Mouse (Mus musculus) mouse trophoblast stem cell (cell line): ENCODE data around the gene Cd99l2.

Source experiments
- in situ Hi-C, 2 experiments: fragments of 300-500 bp; cut with MseI, MboI; formaldehyde crosslinking; loops; 2 replicates in 1 of 2; 3 replicates in 1 of 2; pipeline ENCODE4 v1.15.1; 2025

The Cd99l2 gene

GRCm38 (mm10) chrX:71468639-71469295, 23.9 kb downstream of the Cd99l2 start:
- in situ Hi-C loops, result no loop called here

- in situ Hi-C loops, result no loop called here
Measured at GRCm38 (mm10) chrX:71467491-71467890, 25.2 kb downstream of the Cd99l2 start.

GRCm38 (mm10) chrX:71465417-71465816, 27.2 kb downstream of the Cd99l2 start:
- in situ Hi-C loops, result no loop called here

DNA sequence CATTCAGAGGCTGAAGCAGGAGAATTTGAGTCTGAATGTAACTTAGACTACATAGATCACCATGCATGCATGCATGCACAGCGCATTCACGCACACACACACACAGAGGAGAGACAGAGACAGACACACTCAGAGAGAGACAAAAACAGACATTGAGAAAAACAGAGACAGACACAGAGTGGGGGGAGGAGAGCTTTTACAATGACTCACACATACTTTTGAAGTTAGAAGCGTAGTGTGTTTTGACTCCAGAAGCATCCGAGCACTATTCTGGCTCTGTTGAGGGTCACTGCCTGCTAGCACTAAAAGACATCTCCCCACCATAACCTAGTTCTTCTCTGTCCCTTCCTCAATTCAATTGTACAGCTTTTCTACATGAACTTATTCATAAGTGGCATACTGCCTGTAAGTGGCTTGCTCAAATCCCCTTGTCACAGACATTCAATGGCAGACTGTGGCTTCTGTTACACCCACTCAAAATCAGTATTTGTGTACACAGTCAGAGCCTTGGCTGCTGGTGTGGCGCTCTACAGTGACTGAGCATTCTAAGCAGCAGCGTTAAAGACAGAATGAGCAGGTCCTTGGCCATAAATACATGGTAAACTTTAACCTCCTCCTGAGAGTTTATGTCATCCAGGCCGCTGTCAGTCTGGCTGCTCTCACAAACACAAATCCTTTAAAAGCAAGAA, 28.4 kb downstream of the Cd99l2 start:
- in situ Hi-C loops, result no loop called here

DNA sequence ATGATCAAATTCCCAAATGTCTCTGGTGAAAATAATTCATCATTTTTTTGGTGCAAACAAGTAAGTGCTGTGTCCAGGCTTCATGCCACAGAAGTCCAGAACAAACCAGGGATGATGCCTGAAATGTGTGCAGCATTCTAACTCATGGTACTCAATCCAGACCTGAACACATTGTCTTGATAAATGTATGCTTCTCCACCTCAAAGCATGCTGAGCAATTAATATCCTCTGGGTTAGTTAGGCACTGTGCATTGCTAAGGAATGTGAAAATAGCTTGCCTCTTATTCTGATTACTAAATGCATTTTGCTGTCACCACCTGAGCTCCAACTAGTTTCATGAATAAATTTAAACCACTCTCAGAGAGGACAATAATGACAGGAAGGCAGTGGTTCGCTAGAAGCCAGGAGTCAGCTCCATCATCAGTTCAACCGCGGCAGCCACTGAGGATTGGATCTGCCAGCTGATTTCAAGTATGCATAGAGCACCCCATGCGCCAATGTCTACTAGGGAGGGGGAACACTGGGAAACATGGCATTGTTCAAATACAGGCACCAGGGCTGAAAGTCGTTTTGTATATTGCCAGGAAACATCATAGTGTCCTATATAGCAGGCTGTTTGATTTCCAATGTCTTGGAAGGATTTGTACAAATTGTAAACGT, 36.4 kb downstream of the Cd99l2 start:
- in situ Hi-C loops, result no loop called here

- in situ Hi-C loops, result no loop called here
Measured at GRCm38 (mm10) chrX:71442916-71443315, 49.7 kb downstream of the Cd99l2 start.

DNA sequence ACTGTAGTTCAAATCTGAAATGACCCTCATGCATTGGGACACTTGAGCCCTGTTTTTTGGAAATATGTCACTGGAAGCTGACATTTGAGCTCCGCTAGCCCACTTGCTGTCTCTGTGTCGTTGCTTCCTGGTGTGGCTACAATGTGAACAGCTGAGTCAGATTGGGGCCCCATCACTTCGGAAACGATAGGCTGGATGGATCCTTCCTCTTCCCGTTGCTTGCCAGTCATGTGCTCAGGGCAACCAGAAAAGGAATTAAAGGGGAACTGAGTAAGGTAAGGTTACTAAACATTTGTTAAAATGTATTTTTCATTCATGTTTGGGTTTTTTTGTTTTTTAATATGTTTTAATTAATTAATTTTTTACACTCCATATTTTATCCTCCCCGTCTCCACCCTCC, 53.2 kb downstream of the Cd99l2 start:
- in situ Hi-C loops, result no loop called here

GRCm38 (mm10) chrX:71435542-71435941, 57.1 kb downstream of the Cd99l2 start:
- in situ Hi-C loops, result no loop called here

GRCm38 (mm10) chrX:71434860-71435259, 57.8 kb downstream of the Cd99l2 start:
- in situ Hi-C loops, result no loop called here

DNA sequence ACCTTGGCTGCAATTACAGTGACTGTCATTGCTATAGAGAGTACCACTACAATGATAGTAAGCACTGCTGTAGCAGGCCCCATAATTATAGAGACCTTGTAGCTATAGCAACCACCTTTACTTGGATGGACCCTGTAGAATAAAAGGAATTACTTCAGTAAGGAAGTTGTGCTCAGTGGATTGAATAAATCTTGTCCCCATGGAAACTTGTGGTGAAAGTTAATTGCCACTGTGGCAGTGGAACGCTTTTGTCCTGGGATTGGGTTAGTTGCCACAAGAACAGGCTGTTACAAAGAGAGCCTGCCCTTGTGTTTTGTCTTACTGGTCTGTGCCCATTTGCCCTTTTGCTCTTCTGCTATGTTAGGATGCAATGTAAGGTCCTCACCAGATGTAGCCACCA, 58.2 kb downstream of the Cd99l2 start:
- in situ Hi-C loops, result no loop called here

GRCm38 (mm10) chrX:71430900-71431299, 61.7 kb downstream of the Cd99l2 start:
- in situ Hi-C loops, result no loop called here

- in situ Hi-C loops, result loop anchor here (10.0 kb wide), 2 partner anchors 177 to 197 kb away; no protein-coding TSS in a partner anchor
Measured at GRCm38 (mm10) chrX:71427491-71427890, 65.2 kb downstream of the Cd99l2 start.

- in situ Hi-C loops, result loop anchor here (10.0 kb wide), 2 partner anchors 179 to 199 kb away; no protein-coding TSS in a partner anchor
Measured at GRCm38 (mm10) chrX:71425746-71426519, 66.7 kb downstream of the Cd99l2 start.

DNA sequence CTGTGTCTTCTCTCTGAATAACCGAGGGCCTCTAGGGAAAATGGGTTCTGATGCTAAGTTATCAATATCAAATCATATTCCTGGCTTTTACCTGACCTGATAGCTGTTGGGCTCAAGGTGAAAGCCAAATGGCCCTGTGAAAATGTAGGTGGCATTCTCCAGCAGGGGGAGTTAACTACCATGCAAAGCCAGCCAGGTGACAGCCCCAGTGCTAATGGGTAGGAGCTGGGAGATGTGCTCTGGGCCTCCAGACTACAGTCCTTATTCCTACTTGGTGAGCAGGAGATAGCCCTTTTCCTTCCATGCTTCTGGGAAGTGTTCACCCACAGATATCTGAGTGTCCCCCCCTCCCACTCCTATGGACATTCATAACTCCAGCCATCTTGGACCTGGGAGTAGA, 67.8 kb downstream of the Cd99l2 start:
- in situ Hi-C loops, result loop anchor here (10.0 kb wide), 2 partner anchors 180 to 200 kb away; no protein-coding TSS in a partner anchor

DNA sequence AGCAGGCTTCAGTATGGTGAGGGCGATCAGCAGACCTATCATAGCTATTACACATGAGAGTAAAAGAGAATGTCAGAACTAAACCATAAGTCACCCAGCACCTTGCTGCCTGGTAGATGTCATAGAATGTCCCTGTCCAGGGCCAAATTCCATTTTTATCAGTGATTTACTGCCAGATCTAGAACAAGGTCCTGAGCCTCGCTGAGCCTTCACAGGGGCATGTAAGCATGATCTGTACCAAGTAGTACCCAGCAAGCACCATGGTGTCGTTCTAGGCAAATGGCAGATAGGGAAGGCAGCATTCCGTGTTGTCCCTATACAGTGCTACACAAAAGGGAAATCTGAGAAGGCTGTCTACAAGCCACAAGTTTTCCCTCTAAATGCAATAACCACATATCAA, 79.0 kb downstream of the Cd99l2 start:
- in situ Hi-C loops, result no loop called here

DNA sequence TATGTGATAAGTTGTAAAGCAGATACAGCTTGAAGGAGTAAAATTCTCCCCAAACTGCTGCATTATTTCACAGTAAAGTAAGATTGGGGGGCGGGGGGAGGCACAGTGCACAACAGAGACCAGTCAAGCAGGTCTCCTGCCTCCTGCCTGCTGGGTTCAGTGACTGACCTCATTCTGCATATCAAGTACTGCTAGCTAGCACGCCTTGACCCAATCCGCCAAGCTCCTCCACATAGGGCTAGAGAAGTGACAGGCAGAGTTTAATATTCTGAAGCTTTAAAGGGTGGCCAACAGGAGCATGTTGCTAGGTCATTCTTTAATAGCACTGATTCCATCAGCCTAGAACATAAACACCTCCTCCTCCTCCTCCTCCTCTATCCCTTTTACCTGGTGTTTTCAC, 79.9 kb downstream of the Cd99l2 start:
- in situ Hi-C loops, result no loop called here

DNA sequence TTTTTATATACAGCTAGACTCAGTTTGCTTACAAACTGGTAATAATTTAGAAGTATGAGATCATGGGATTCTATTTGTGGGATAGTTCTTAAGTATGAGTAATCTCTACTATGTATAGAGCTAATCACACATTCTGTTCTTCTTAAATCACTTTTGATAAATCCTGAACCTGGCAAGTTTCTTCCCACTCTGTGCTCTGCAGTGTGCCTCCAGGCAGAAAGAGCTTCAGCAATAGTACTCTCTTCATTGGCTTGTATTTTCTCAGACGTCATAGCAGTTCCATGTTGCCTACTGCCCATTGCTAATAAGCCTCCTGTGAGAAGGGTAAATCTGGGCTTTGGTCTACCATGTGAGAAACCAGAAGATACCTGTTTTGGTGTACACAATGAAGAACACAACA, 84.3 kb downstream of the Cd99l2 start:
- in situ Hi-C loops, result no loop called here

DNA sequence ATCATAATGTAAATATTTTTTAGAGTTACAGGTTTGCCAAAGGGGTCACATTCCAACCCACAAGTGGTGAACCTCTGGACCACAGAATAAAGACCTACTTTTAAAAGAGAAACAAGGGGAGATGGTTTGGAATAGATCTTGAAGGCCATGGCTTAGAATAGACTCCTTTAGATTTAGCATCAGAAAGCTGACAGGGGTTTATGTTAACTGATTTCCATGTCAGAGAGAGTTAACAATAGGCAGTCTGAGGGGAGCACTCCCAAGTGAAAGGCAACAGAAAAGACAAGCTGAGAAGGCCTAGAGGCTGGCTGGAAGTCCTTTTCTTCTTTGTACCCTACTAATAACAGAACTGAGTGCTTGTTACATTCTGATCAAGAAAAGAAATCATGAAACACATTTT, 86.4 kb downstream of the Cd99l2 start:
- in situ Hi-C loops, result no loop called here

DNA sequence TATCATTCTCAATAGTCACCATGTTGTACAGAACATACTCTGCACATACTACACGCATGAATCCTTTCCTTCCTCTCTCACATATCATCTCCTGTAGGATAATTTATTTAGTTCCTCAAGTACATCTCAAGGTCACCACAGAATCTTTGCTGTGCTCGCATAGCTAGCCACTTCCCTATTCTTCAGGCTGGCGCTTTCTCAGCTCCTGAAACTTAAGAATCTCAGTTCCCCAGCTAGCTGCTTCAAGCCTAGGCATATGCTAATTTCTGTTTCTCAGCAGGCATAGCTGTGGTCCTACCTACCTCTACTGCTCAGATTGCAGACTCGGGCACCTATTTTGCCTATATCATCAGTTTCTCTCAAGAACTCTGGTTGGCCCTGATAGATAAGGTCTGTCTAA, 96.3 kb downstream of the Cd99l2 start:
- in situ Hi-C loops, result no loop called here

DNA sequence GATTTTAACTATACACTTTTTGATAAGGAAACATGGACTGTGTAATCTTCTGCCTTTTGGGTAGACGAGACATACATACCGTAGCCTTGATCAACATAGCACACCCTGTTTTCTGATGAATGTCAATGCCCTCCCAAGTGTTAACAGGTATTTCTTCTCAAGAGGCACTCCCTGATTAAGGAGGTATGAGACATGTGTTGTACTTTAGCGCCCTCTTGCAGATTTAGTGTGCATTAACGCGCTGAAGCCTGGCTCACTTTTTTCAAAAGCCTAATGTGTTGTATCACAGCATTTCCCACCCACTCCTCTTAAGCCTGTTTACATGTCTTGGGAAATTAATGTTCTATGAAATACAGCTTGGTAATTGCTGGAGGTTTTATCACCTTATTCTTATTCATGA, 111.1 kb downstream of the Cd99l2 start:
- in situ Hi-C loops, result no loop called here

DNA sequence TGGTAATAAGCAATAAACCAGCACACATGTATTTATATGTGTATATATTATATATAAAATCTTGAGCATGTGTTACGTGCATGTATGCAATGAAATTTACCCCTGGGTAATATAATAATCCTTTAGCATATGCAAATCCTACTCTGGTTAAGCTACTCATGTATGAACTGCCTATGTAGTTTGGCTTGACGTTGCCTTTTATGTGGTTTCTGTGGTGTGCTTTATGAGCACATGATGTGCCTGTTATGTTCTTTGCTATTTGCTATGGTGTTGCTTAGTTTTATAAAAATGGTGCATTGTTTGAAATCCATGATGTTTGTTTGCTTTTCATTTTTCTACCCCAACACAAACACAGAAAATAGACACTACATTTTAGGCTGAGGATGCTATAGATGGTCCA, 114.2 kb downstream of the Cd99l2 start:
- in situ Hi-C loops, result no loop called here

- in situ Hi-C loops, result no loop called here
Measured at GRCm38 (mm10) chrX:71376781-71377180, 115.9 kb downstream of the Cd99l2 start.
